8 mouse cellular contexts compared by ENCODE assay signal in genomic region chr7:37772376-37773311, GRCm38 (mm10). TPM values are rescaled to one million over a fixed set of nuclear protein-coding genes. Genes with fewer than 3 reads are reported as not detected.
DNase-seq lines count a peak whose midpoint lies in the region; ATAC-seq and TF ChIP-seq lines count a peak whose summit lies in the region.

No protein-coding gene starts in this region.

- intact Hi-C loops in gastrocnemius, adult 2 months (cut with DNase I), result no loop called here
- intact Hi-C loops in heart, postnatal 10 days (cut with DNase I), result loop anchor here (5.0 to 10.0 kb wide), 6 partner anchors 65 to 1868 kb away; no protein-coding TSS in a partner anchor

- 2% methylated on average over 46 of the region's 46 CpGs for WGBS in liver, embryonic 13.5 days (ENCODE audit: insufficient replicate concordance)

- H3K4me2 ChIP-seq in liver, embryonic 13.5 days, result peak overlapping the region; percentile 62

- no peaks in the 10 kb centered on the region for H3K9me3 ChIP-seq in liver, embryonic 13.5 days (replicated peaks)

- TF ChIP-seq CTCF in gastrocnemius, adult 2 months (IDR thresholded peaks at IDR 0.05), result no peak
- no peak for TF ChIP-seq CTCF in cortical plate, adult 2 months (IDR thresholded peaks at IDR 0.05; ENCODE audit: extremely low read depth, insufficient read depth, low read length)

- H3K27me3 ChIP-seq in liver, embryonic 13.5 days, result peaks cover 88% of the 10 kb centered on the region

- H3K4me1 ChIP-seq in cortical plate, adult 2 months (ENCODE audit: control insufficient read depth, insufficient read depth, low read length), result no peaks in the 10 kb centered on the region
- no peaks in the 10 kb centered on the region for H3K4me1 ChIP-seq in liver, embryonic 13.5 days (replicated peaks)

- DNase-seq in gastrocnemius, adult 2 months, result no peak
- DNase-seq in gastrocnemius, adult 18-20 months (ENCODE audit: low spot score), result no peak
- DNase-seq in ES-CJ7 (ENCODE audit: low read depth, low spot score), result peak; percentile 30
- DNase-seq in heart, postnatal 10 days, result peak; percentile 20 to 21
- DNase-seq in liver, embryonic 13.5 days, result no peak
- DNase-seq in right cerebral cortex, postnatal 4 days, result peak; percentile 33
- no peak for DNase-seq in thymus, postnatal 14 days

- ATAC-seq in liver, embryonic 13.5 days (ENCODE audit: low read depth), result no peak

- peak overlapping the region; percentile 74 for H3K4me3 ChIP-seq in gastrocnemius, adult 2 months
- H3K4me3 ChIP-seq in cortical plate, adult 2 months (ENCODE audit: insufficient read depth, low read length), result peak overlapping the region; percentile 46
- H3K4me3 ChIP-seq in liver, embryonic 13.5 days (replicated peaks), result peak overlapping the region; percentile 48

- no peak overlapping the region; the same call in 1 of the 2 replicates for H3K27ac ChIP-seq in gastrocnemius, adult 2 months
- H3K27ac ChIP-seq in cortical plate, adult 2 months (ENCODE audit: insufficient read depth, low read length), result 0 out of 2 replicates have a peak overlapping the region, but pooled peaks have one; percentile 10
- H3K27ac ChIP-seq in liver, embryonic 13.5 days, result no peak overlapping the region

- TF ChIP-seq POLR2A in cortical plate, adult 2 months (IDR thresholded peaks at IDR 0.05; ENCODE audit: extremely low read depth, insufficient read depth, low read length), result no peak

- H3K36me3 ChIP-seq in liver, embryonic 13.5 days, result no peaks in the 10 kb centered on the region

- H3K9ac ChIP-seq in liver, embryonic 13.5 days, result no peak overlapping the region

RNA-seq across cellular contexts. Expression of gene Zfp536, which starts 0.8 kb away (rescaled TPM):
- total RNA-seq in gastrocnemius, adult 2 months (2021), result 1 to 10 TPM in 1 of 2 experiments, under 1 TPM in 1; 0.61 to 1.2 TPM
- total RNA-seq in gastrocnemius, adult 18-20 months (2021), result 1 to 10 TPM in 1 of 2 experiments, under 1 TPM in 1; 0.98 to 1.2 TPM
- 16.0 and 16.5 TPM in 2 replicates for polyA plus RNA-seq in cortical plate, adult 2 months (2012; rRNA removed)
- total RNA-seq in heart, postnatal 10 days (2021), result 10 to 100 TPM; 10.6 to 13.3 TPM
- polyA plus RNA-seq in liver, embryonic 13.5 days (2015; fragmentation: Nextera tagmentation; extraction: Ambion mirVana), result 0.09 and 0.10 TPM in 2 replicates

Comparison
In these comparisons a context has a peak if more than half of its experiments do, and no peak if none do; other contexts are left out.
1. DNase-seq: peak in ES-CJ7 (single experiment), heart, postnatal 10 days (2 of 2) and right cerebral cortex, postnatal 4 days (single experiment); none in gastrocnemius, adult 2 months (single experiment), gastrocnemius, adult 18-20 months (single experiment), liver, embryonic 13.5 days (single experiment) and thymus, postnatal 14 days (single experiment).
2. RNA of gene Zfp536, which starts 0.8 kb away (total RNA-seq): 10.6 to 13.3 TPM in heart, postnatal 10 days; 0.98 to 1.2 TPM in gastrocnemius, adult 18-20 months and 0.61 to 1.2 TPM in gastrocnemius, adult 2 months; every median in the first group is over 4 times any median in the second.
3. Peak in every context shown above with its lines, with median percentiles within 50 percentile points of each other: H3K4me3 ChIP-seq.